Mouse (Mus musculus) ES-Bruce4 (cell line): Measurements from ENCODE around the gene Ercc4. TPM values are rescaled to one million over a fixed set of nuclear protein-coding genes. Genes with fewer than 3 reads are reported as not detected.
A peak's percentile ranks its signal among the peaks of the same experiment; 100 is the strongest.

Source experiments
- H3K27ac ChIP-seq: 2 replicates; pipeline ENCODE4 v1.5.1; 2012; ENCODE audit warnings: low read length, inconsistent platforms; ENCODE audit not compliant: insufficient read depth
- H3K27me3 ChIP-seq: 2 replicates; pipeline ENCODE4 v1.6.1; 2012; ENCODE audit warnings: mild to moderate bottlenecking, low read length, inconsistent platforms; ENCODE audit not compliant: control insufficient read depth, poor library complexity, insufficient read depth, severe bottlenecking
- H3K36me3 ChIP-seq: 2 replicates; pipeline ENCODE4 v1.6.1; 2012; ENCODE audit warnings: inconsistent platforms, mild to moderate bottlenecking, low read length, moderate library complexity; ENCODE audit not compliant: control insufficient read depth, poor library complexity, insufficient read depth, severe bottlenecking
- H3K4me1 ChIP-seq: one replicate; pipeline ENCODE4 v1.8.1; 2011; ENCODE audit warnings: low read length; ENCODE audit not compliant: control insufficient read depth, insufficient read depth
- H3K4me3 ChIP-seq: 2 replicates; pipeline ENCODE4 v1.5.1; 2011; ENCODE audit warnings: low read depth, mild to moderate bottlenecking, low read length
- H3K9ac ChIP-seq: 2 replicates; pipeline ENCODE4 v1.6.1; 2012; ENCODE audit warnings: low read depth, mild to moderate bottlenecking, inconsistent platforms; ENCODE audit not compliant: poor library complexity, severe bottlenecking
- H3K9me3 ChIP-seq: replicated peaks from 2 replicates; pipeline ENCODE4 v1.6.1; 2012; ENCODE audit warnings: mild to moderate bottlenecking, low read length, inconsistent platforms; ENCODE audit not compliant: control insufficient read depth, poor library complexity, insufficient read depth, severe bottlenecking
- CTCF ChIP-seq: IDR thresholded peaks from one replicate; pipeline ENCODE4 v1.8.1; 2011; ENCODE audit warnings: low read depth, low read length
- EP300 ChIP-seq: IDR thresholded peaks from 2 replicates; pipeline ENCODE4 v1.6.1; 2011; ENCODE audit warnings: low read depth, low read length; ENCODE audit not compliant: insufficient read depth
- POLR2A ChIP-seq: IDR thresholded peaks from one replicate; pipeline ENCODE4 v1.8.1; 2011; ENCODE audit warnings: low read length; ENCODE audit not compliant: insufficient read depth
- polyA plus RNA-seq: library from polyadenylated mRNA; stranded (reverse); fragments of >200 nt; gene quantifications from 2 replicates; pipeline ENCODE4 v1.2.4, GENCODE M21; 2011; ENCODE audit warnings: low read depth; ENCODE audit not compliant: missing spikeins, insufficient read depth, insufficient read length

Gene Ercc4
- 12.4 and 13.4 TPM in 2 replicates for polyA plus RNA-seq

GRCm38 (mm10) chr16:13109156-13109989 lies at the start of gene Ercc4:
Gene Ercc4 (plus strand): TSS chr16:13109684.
- H3K9ac ChIP-seq: peak within 1 kb of the TSS; percentile 74
- no peaks in the 10 kb centered on the region for H3K27me3 ChIP-seq
- H3K4me3 ChIP-seq: peak within 1 kb of the TSS; percentile 75
- H3K27ac ChIP-seq: peak within 1 kb of the TSS; percentile 67
- no peaks in the 10 kb centered on the region for H3K4me1 ChIP-seq
- peaks cover 19% of the 10 kb centered on the region for H3K36me3 ChIP-seq
- H3K9me3 ChIP-seq: peaks cover 13% of the 10 kb centered on the region
- TF ChIP-seq POLR2A (no peak), CTCF (peak; percentile 26), EP300 (no peak)

- TF ChIP-seq EP300: no peak
- TF ChIP-seq CTCF: no peak
- TF ChIP-seq POLR2A: no peak
- no peaks in the 10 kb centered on the region for H3K9me3 ChIP-seq
- H3K27me3 ChIP-seq: no peaks in the 10 kb centered on the region
- H3K27ac ChIP-seq: no peak overlapping the region
- no peaks in the 10 kb centered on the region for H3K4me1 ChIP-seq
- H3K9ac ChIP-seq: peak overlapping the region; percentile 41
- no peaks in the 10 kb centered on the region for H3K36me3 ChIP-seq
- peak overlapping the region; percentile 24 for H3K4me3 ChIP-seq
Observed at GRCm38 (mm10) chr16:13061113-13061512, 48.4 kb upstream of the Ercc4 start.

GRCm38 (mm10) chr16:13074176-13074575 lies 35.3 kb upstream of the Ercc4 start:
- Histone ChIP-seq H3K27ac (no peak overlapping the region), H3K9me3 (no peaks in the 10 kb centered on the region)
- TF ChIP-seq CTCF (no peak), EP300 (no peak), POLR2A (no peak)

GRCm38 (mm10) chr16:13080161-13080560 lies 29.3 kb upstream of the Ercc4 start:
- Histone ChIP-seq H3K9ac (no peak overlapping the region), H3K27ac (no peak overlapping the region), H3K9me3 (no peaks in the 10 kb centered on the region), H3K4me1 (peaks cover 4% of the 10 kb centered on the region), H3K4me3 (no peak overlapping the region), H3K36me3 (no peaks in the 10 kb centered on the region), H3K27me3 (no peaks in the 10 kb centered on the region)
- no peak for TF ChIP-seq POLR2A
- no peak for TF ChIP-seq CTCF
- TF ChIP-seq EP300: no peak

More at GRCm38 (mm10) chr16:13074176-13074575, 35.3 kb upstream of the Ercc4 start:
- peaks cover 4% of the 10 kb centered on the region for H3K4me1 ChIP-seq
- no peaks in the 10 kb centered on the region for H3K36me3 ChIP-seq
- H3K9ac ChIP-seq: no peak overlapping the region
- no peaks in the 10 kb centered on the region for H3K27me3 ChIP-seq
- no peak overlapping the region for H3K4me3 ChIP-seq

- Histone ChIP-seq H3K27ac (no peak overlapping the region), H3K9me3 (no peaks in the 10 kb centered on the region), H3K27me3 (no peaks in the 10 kb centered on the region), H3K4me1 (peaks cover 8% of the 10 kb centered on the region), H3K9ac (no peak overlapping the region), H3K4me3 (no peak overlapping the region), H3K36me3 (no peaks in the 10 kb centered on the region)
- TF ChIP-seq POLR2A (no peak), EP300 (no peak)
Observed at GRCm38 (mm10) chr16:13083155-13083798, 26.2 kb upstream of the Ercc4 start.

GRCm38 (mm10) chr16:13108356-13108755 lies 1.1 kb upstream of the Ercc4 start:
- Histone ChIP-seq H3K27ac (no peak overlapping the region), H3K27me3 (no peaks in the 10 kb centered on the region), H3K9ac (no peak overlapping the region), H3K36me3 (peaks cover 12% of the 10 kb centered on the region), H3K4me1 (no peaks in the 10 kb centered on the region), H3K4me3 (no peak overlapping the region), H3K9me3 (peaks cover 10% of the 10 kb centered on the region)
- TF ChIP-seq CTCF (no peak), POLR2A (no peak), EP300 (no peak)
